Mouse (Mus musculus): ENCODE results near the gene Btrc. TPM values are rescaled to one million over a fixed set of nuclear protein-coding genes. Genes with fewer than 3 reads are reported as not detected.
A peak's percentile ranks its signal among the peaks of the same experiment; 100 is the strongest.

Btrc gene
- total and polyA plus RNA-seq, 2 experiments from 2014 or later: 21.9 to 28.5 TPM

DNA sequence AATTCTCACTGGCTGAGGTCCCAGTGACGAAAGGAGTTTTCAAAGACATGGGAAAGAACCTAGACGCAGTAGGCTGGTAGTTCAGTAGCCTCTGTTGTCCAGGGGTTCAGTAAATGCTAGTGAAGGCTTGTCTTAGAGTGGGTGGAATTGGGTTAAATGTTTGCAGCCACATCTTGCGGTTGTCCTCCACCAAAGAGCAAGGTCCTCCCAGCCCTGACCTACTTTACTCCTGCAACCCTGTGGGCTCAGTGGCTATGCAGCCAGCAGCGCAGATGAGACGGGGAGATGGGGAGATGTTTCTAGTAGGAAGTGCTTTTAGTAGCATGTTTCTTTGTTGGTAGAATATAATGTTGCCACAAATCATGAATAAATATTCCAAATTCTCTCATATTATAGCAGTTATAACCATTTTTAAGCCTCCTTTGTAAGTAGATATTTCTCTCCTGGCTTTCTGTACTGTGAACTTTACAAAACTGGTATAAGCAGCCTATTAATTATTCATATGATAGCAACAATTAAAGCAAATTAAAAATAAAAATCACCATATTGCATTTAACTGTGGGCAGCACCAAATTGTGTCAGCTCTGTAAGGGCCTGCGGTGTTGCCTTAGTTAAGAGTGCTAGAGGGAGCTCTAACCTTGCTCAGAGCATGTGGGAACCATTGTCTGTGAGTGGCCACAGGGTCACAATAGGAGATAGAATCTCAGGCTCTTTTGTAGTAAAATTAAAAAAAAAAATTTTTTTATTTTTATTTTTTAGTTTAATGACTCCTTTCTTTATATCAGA is 122.9 kb downstream of the Btrc start:
- Histone ChIP-seq H3K4me3 (ENCODE audit: low read depth, low read length) (no peak overlapping the region), H3K27me3 (ENCODE audit: control insufficient read depth, insufficient read depth, low read length) (no peaks in the 10 kb centered on the region), H3K27ac (ENCODE audit: low read depth) (no peak overlapping the region), H3K36me3 (replicated peaks; ENCODE audit: control insufficient read depth, insufficient read depth, low read length) (no peaks in the 10 kb centered on the region), H3K4me1 (ENCODE audit: control insufficient read depth, insufficient read depth) (no peaks in the 10 kb centered on the region), H3K4me2 (ENCODE audit: low read depth, low read length) (no peak overlapping the region), H3K9ac (replicated peaks; ENCODE audit: low read depth, low read length) (no peak overlapping the region), H3K9me3 (replicated peaks; ENCODE audit: control insufficient read depth, low read length) (no peaks in the 10 kb centered on the region)
- 80% methylated on average over 6 of the region's 6 CpGs for WGBS
- peak; percentile 43 for DNase-seq (ENCODE audit: low spot score)
- ATAC-seq (ENCODE audit: insufficient read depth, low read depth): no peak
- TF ChIP-seq CTCF (IDR thresholded peaks at IDR 0.05; ENCODE audit: low read depth) (peak; percentile 53), EP300 (IDR thresholded peaks at IDR 0.05; ENCODE audit: low read depth) (no peak)

DNA sequence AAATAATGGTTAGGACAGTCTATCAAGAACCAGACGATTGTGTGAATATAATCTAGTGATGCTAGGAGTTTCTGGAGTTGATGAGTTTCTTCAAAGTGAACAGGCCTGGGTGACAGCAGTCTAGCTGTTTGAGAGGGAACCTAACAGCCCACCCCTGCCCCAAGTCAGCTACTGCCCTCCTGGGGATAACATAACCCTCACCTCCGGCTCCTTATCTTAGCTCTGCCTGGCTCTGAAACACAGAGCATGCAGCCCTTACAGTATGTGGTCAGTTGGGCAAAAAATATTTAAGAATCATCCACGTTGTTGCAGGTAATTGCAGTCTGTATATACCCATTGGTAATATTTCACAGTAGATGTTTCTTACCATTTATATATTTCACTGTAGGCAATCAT is 123.5 kb downstream of the Btrc start:
- Histone ChIP-seq H3K4me2 (ENCODE audit: low read depth, low read length) (no peak overlapping the region), H3K4me3 (ENCODE audit: low read depth, low read length) (no peak overlapping the region), H3K9me3 (replicated peaks; ENCODE audit: control insufficient read depth, low read length) (no peaks in the 10 kb centered on the region), H3K27ac (ENCODE audit: low read depth) (no peak overlapping the region), H3K36me3 (replicated peaks; ENCODE audit: control insufficient read depth, insufficient read depth, low read length) (no peaks in the 10 kb centered on the region), H3K27me3 (ENCODE audit: control insufficient read depth, insufficient read depth, low read length) (no peaks in the 10 kb centered on the region), H3K9ac (replicated peaks; ENCODE audit: low read depth, low read length) (no peak overlapping the region), H3K4me1 (ENCODE audit: control insufficient read depth, insufficient read depth) (no peaks in the 10 kb centered on the region)
- no peak for DNase-seq (ENCODE audit: low spot score)
- WGBS: 74% methylated on average over 3 of the region's 3 CpGs
- ATAC-seq (ENCODE audit: insufficient read depth, low read depth): no peak
- TF ChIP-seq EP300 (IDR thresholded peaks at IDR 0.05; ENCODE audit: low read depth) (no peak), CTCF (IDR thresholded peaks at IDR 0.05; ENCODE audit: low read depth) (no peak)

DNA sequence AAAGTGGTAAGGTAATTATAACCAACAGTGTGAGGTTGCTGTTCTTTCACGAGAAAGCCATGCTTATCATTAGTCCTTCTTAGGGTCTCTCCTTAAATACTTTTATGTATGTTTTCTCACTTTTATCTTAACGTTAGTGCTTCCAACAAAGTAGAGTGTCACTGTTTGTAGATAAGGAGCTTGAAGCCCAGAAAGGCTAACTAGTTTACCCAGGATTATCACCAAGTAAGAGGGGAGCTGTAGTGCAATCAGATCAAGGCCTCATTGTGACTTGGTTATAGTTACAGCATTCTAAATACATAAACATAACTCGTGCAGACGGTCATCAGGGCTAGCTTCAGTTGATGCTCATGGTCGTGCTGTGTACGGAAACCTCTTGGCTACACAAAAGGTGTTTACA is 126.4 kb downstream of the Btrc start:
- Histone ChIP-seq H3K9me3 (replicated peaks; ENCODE audit: control insufficient read depth, low read length) (no peaks in the 10 kb centered on the region), H3K27me3 (ENCODE audit: control insufficient read depth, insufficient read depth, low read length) (no peaks in the 10 kb centered on the region), H3K4me3 (ENCODE audit: low read depth, low read length) (no peak overlapping the region), H3K9ac (replicated peaks; ENCODE audit: low read depth, low read length) (no peak overlapping the region), H3K4me2 (ENCODE audit: low read depth, low read length) (no peak overlapping the region), H3K4me1 (ENCODE audit: control insufficient read depth, insufficient read depth) (no peaks in the 10 kb centered on the region), H3K36me3 (replicated peaks; ENCODE audit: control insufficient read depth, insufficient read depth, low read length) (no peaks in the 10 kb centered on the region), H3K27ac (ENCODE audit: low read depth) (no peak overlapping the region)
- no peak for TF ChIP-seq EP300 (IDR thresholded peaks at IDR 0.05; ENCODE audit: low read depth)
- TF ChIP-seq CTCF (IDR thresholded peaks at IDR 0.05; ENCODE audit: low read depth): no peak
- WGBS: 59% methylated on average over 6 of the region's 6 CpGs
- ATAC-seq (ENCODE audit: insufficient read depth, low read depth) (no peak), DNase-seq (ENCODE audit: low spot score) (no peak)

DNA sequence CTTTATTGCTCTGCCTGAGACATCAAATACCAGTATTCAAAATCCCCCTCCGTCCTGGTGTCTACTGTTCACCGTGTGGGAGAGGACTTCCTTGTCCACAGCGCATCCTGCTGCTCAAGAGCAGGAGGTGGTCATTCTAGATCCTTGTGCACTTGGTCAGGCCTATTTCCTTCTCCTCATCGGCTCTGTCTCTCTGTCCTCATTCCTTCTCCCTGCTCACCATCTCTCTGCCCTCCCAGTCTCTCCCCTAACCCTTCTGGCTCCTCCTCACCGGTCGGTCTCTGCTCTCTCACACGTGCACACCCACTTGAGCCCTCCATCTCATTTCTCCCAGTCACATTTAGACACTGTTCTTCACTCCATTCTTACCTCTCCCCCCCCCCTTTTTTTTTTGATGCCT is 127.7 kb downstream of the Btrc start:
- no peak overlapping the region for H3K27ac ChIP-seq (ENCODE audit: low read depth)
- TF ChIP-seq EP300 (IDR thresholded peaks at IDR 0.05; ENCODE audit: low read depth): no peak
- no peak for TF ChIP-seq CTCF (IDR thresholded peaks at IDR 0.05; ENCODE audit: low read depth)
- no peaks in the 10 kb centered on the region for H3K9me3 ChIP-seq (replicated peaks; ENCODE audit: control insufficient read depth, low read length)
- ATAC-seq (ENCODE audit: insufficient read depth, low read depth) (no peak), DNase-seq (ENCODE audit: low spot score) (no peak)
- no peaks in the 10 kb centered on the region for H3K36me3 ChIP-seq (replicated peaks; ENCODE audit: control insufficient read depth, insufficient read depth, low read length)
- H3K27me3 ChIP-seq (ENCODE audit: control insufficient read depth, insufficient read depth, low read length): no peaks in the 10 kb centered on the region
- H3K4me2 ChIP-seq (ENCODE audit: low read depth, low read length): no peak overlapping the region
- 70% methylated on average over 7 of the region's 7 CpGs for WGBS
- no peak overlapping the region for H3K9ac ChIP-seq (replicated peaks; ENCODE audit: low read depth, low read length)
- H3K4me3 ChIP-seq (ENCODE audit: low read depth, low read length): no peak overlapping the region
- no peaks in the 10 kb centered on the region for H3K4me1 ChIP-seq (ENCODE audit: control insufficient read depth, insufficient read depth)

DNA sequence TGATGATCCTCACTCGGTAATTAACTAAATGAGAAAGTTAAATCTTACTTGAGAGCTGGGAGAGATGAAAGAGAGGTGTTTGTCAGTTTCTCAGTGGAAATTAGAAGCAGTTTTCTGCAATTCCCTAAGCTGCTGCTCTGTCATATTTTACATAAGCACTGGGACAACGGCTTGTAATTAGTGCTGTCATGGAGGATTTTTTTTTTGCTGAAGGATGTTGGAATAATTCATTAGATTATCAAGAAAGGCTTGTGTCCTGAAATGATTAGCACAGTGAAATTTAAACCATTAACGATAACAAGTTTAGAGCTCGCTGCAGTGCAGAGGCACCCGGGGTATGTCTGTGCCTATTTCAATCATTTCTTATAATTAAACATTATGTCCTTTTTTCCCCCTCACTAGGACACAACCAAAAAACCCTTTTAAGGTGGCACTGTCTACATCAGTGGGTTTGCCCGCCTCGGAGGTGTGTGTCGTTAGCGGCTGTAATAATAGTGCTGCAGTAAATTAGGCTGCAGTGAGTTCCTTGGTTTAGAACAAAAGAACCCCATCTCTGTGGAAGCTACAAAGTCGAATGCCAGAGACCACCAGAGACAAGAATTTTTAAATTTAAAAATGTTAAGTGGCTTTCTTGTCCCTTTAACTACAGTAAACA is 130.7 kb downstream of the Btrc start:
- no peak for DNase-seq (ENCODE audit: low spot score)
- no peaks in the 10 kb centered on the region for H3K36me3 ChIP-seq (replicated peaks; ENCODE audit: control insufficient read depth, insufficient read depth, low read length)
- H3K4me1 ChIP-seq (ENCODE audit: control insufficient read depth, insufficient read depth): 0 out of 2 replicates have a peak, but pooled peaks cover 6% of the 10 kb centered on the region
- H3K9ac ChIP-seq (replicated peaks; ENCODE audit: low read depth, low read length): no peak overlapping the region
- H3K27me3 ChIP-seq (ENCODE audit: control insufficient read depth, insufficient read depth, low read length): no peaks in the 10 kb centered on the region
- H3K4me2 ChIP-seq (ENCODE audit: low read depth, low read length): no peak overlapping the region
- H3K4me3 ChIP-seq (ENCODE audit: low read depth, low read length): no peak overlapping the region
- H3K27ac ChIP-seq (ENCODE audit: low read depth): no peak overlapping the region
- no peak for ATAC-seq (ENCODE audit: insufficient read depth, low read depth)
- no peaks in the 10 kb centered on the region for H3K9me3 ChIP-seq (replicated peaks; ENCODE audit: control insufficient read depth, low read length)
- no peak for TF ChIP-seq EP300 (IDR thresholded peaks at IDR 0.05; ENCODE audit: low read depth)
- no peak for TF ChIP-seq CTCF (IDR thresholded peaks at IDR 0.05; ENCODE audit: low read depth)
- 87% methylated on average over 10 of the region's 10 CpGs for WGBS
